Mouse (Mus musculus) CH12.LX (cell line): ENCODE data around the gene Acvr1.

Experiments
- CTCF ChIP-seq, 2 experiments: IDR thresholded peaks in 1 of 2; conservative IDR thresholded peaks in 1 of 2; 2 replicates each; pipeline ENCODE4 v1.5.1; 2011 to 2012; ENCODE audit warnings: low read depth in 2 of 2, low read length in 2 of 2, improper control_type of control experiment in 1 of 2, inconsistent platforms in 1 of 2, mild to moderate bottlenecking in 1 of 2, moderate library complexity in 1 of 2
- GABPA ChIP-seq: IDR thresholded peaks from 2 replicates; pipeline ENCODE4 v1.6.1; 2012; ENCODE audit warnings: low read depth, low read length, improper control_type of control experiment, inconsistent platforms; ENCODE audit not compliant: insufficient replicate concordance
- POLR2AphosphoS2 ChIP-seq: IDR thresholded peaks from 2 replicates; pipeline ENCODE4 v1.6.1; 2011; ENCODE audit warnings: low read depth, low read length, improper control_type of control experiment
- TCF12 ChIP-seq: IDR thresholded peaks from 2 replicates; pipeline ENCODE4 v1.6.1; 2014; ENCODE audit warnings: low read depth, mild to moderate bottlenecking, inconsistent platforms, low read length, improper control_type of control experiment

DNA sequence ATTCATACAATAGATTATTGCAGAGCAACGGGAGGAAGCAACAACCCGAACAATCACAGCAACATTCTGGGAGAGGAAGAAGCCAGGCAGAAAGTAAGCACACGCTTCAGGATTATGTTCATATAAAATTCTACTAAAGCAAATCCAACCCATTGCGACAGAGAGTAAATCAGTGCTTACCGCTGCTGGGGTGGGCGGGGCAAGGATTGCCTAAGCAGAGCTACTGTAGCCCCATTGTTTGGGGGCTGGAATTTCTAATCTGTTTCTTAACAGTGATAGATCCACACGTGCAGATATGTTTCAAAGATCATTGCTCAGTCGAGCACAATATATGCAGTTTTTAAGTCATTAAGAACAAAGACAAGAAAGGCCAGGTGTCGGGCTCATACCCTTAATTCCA is 149.3 kb downstream of the Acvr1 start:
- TF ChIP-seq GABPA (no peak), POLR2AphosphoS2 (no peak), CTCF (conservative IDR thresholded peaks at IDR 0.05 in 1 of 2, IDR thresholded peaks at IDR 0.05 in 1 of 2; ENCODE audit: low read depth in 2 of 2, low read length in 2 of 2) (no peak), TCF12 (no peak)
